Mouse (Mus musculus): ENCODE data around the gene Mpped2.

Gene Mpped2

GRCm38 (mm10) chr2:106705664-106706063, 12.6 kb downstream of the Mpped2 start:
- DNase-seq (ENCODE audit: low spot score): no peak

DNA sequence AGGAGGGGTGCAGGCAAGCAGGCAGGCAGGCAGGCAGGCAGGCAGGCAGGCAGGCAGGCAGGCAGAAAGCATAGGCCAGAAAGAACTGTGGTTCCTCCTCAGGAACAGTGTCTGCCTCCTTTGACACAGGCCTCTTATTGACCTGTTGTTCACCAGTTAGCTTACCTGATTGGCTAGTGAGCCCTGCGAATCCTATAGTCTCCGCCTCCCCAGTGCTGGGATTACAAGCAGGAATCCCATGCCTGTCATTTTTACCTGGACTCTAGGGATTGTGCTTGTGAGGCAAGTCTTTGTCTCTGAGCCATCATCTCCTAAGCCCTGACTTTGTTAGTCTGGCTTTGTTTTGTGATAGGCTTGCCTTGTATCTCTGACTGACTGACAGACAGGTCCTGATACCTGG, 14.1 kb downstream of the Mpped2 start:
- DNase-seq (ENCODE audit: low spot score): no peak

- DNase-seq (ENCODE audit: low spot score): no peak
These were observed 17.9 kb downstream of the Mpped2 start for GRCm38 (mm10) chr2:106710862-106711477.

GRCm38 (mm10) chr2:106711506-106711905, 18.4 kb downstream of the Mpped2 start:
- no peak for DNase-seq (ENCODE audit: low spot score)

DNA sequence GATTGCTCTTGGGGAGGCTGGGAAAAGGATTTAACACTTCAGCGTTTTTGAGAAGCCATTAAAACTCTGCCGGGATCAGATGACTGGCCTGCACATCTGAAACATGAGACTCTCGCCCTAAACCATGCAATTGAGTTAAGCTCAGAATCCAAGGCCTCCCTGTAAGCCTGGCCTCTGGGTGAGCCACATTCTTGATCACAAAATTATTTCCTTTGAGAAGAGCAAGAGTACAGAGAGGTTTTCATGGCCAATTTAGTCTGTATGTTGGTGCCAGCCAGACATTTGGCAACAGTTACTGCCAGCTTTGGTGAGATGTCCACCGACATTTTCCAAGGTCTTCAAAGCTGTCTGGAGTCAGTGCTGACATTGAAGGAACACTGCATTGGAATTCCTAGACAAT, 20.1 kb downstream of the Mpped2 start:
- DNase-seq (ENCODE audit: low spot score): no peak

GRCm38 (mm10) chr2:106715674-106716364, 22.8 kb downstream of the Mpped2 start:
- DNase-seq (ENCODE audit: low spot score): no peak

DNA sequence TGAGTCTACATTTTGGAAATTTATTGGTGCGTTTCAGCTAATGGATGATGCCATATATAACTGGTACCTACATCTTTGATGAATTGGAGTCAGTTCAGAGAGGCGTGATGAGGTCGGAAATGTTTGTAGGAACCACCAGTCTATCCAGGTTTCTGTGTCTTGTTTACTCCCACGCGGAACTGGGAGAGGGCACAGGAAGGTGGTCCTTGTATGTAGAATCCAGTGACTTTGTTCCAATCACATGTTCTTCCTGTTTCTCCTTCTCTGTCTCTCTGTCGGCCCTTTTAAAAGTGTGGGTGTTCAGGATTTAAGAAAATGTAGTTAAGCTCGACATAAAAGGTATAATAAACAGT, 23.3 kb downstream of the Mpped2 start:
- DNase-seq (ENCODE audit: low spot score): no peak

GRCm38 (mm10) chr2:106718888-106719287, 25.8 kb downstream of the Mpped2 start:
- DNase-seq (ENCODE audit: low spot score): no peak

GRCm38 (mm10) chr2:106719434-106719833, 26.4 kb downstream of the Mpped2 start:
- no peak for DNase-seq (ENCODE audit: low spot score)

DNA sequence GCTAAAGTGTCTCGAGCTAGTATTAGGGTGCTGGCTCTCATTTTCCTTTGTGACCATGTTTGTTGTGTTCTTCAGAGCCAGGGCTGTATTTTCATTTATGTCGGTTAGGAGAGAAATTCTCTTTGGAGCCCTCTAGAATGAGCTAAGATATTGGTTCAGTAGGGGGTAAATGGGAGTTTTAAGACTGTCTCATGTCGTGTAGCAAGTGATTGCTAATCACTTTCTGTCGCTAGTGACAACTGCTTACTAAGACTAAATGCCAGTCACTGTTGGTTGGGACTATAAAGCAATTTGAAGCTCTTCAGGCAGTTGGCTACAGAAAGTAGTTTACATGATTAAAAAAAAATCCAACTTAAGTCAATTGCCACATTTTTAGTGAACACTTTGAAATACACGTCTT, 27.6 kb downstream of the Mpped2 start:
- no peak for DNase-seq (ENCODE audit: low spot score)

GRCm38 (mm10) chr2:106722020-106722419, 29.0 kb downstream of the Mpped2 start:
- DNase-seq (ENCODE audit: low spot score): no peak

- no peak for DNase-seq (ENCODE audit: low spot score)
These were observed 37.0 kb downstream of the Mpped2 start for GRCm38 (mm10) chr2:106729951-106730564.

DNA sequence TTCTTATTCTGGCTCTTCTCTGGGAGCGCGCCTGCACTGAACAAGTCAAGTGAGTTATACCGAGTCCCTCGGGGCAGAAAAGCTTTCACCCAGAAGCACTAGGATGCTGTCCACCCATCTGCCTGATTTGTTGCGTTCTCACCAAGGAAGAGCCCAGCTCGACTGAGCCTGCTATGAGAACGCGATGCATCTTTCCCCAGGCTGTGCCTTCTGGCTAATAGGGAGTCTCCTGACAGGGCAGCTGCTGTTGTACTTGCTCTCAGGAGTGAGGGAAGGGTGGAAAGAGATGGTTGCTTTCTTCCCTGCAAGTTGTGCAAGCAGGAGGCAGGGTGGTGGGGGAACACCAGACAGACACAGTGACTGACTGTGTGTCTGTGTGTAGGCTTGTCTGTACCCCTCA, 37.5 kb downstream of the Mpped2 start:
- no peak for DNase-seq (ENCODE audit: low spot score)

DNA sequence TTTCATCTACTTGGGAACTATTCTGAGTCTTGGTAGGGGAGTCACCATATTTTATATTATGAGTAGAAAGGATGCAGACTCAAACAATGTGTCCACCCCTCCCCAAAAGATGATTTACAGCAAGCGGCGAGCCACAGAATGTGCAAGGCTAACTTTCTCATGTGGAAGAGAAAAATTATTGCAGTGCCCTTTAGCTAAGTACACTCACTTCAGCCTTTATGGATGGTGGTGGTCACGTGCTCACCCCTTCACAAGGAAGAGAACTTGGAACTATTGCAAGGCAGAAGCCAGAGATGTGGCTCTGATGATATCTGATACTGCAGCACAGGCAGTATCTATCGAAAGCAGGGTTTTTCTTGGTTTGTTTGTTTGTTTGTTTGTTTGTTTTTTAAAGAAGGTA, 38.4 kb downstream of the Mpped2 start:
- no peak for DNase-seq (ENCODE audit: low spot score)

GRCm38 (mm10) chr2:106732171-106732570, 39.1 kb downstream of the Mpped2 start:
- no peak for DNase-seq (ENCODE audit: low spot score)

GRCm38 (mm10) chr2:106733396-106733795, 40.3 kb downstream of the Mpped2 start:
- DNase-seq (ENCODE audit: low spot score): no peak

DNA sequence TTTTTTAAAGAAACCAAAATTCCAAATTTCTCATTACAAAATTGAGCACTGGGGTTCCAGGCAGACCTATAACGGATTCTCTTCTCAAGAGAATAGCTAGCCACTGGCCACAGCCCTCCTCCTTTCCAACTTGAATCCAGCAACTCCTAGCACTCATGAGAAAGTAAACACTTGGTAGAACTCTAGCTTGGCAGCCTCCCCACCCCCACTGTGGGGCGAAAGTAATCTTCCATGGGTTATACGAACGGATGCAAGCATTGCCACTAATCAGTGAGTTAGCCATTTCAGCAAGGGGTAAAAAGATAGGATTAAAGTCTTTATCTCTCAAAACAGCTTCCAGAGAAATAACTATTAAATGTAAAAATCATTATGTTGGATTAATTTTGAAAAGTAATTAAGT, 40.9 kb downstream of the Mpped2 start:
- DNase-seq (ENCODE audit: low spot score): no peak

DNA sequence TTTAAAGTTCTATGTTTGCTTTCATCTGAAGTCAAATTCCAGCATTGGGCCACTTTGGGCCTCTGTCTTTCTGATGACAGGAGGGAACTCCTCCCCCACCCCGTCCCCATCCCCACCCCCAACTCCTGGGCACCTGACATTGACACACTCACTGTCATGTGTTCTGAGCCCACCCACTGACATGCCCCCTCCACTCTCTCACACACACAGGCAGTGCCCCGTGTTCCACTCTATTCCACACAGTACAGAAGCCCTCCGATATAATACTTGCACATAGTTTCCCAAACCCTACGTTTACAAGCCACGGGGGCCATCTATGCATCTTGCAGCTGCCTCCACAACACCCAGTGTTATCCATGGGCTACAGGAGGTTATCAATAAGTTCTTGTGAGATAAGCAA, 42.1 kb downstream of the Mpped2 start:
- DNase-seq (ENCODE audit: low spot score): no peak

DNA sequence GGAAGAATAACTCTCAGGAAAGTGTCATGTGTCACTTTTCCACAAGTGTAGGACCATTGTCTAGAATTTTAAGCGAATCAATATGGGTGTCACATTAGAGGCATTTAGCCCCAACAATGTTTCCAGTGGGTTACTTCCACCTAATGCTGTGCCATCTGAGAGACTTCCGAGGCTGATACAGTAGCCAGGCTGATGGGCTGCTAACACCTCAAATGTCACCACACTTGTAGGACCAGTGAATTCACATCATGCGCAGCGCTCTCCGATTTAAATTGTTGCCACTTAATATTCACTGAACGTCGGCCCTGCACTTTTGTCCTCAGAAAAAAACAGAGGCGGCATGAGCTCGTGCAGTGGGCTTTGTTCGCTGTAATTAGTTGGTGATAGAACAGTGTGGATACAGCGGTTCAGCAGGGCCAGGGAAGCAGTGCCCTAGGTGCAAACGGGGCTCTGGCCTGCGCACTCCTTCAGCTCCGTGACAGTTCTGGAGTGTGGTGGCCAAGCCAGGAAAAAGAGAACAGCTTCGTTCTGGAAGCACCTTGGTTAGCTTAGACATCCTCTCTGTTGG, 42.8 kb downstream of the Mpped2 start:
- no peak for DNase-seq (ENCODE audit: low spot score)

GRCm38 (mm10) chr2:106738951-106739350, 45.9 kb downstream of the Mpped2 start:
- DNase-seq (ENCODE audit: low spot score): no peak

DNA sequence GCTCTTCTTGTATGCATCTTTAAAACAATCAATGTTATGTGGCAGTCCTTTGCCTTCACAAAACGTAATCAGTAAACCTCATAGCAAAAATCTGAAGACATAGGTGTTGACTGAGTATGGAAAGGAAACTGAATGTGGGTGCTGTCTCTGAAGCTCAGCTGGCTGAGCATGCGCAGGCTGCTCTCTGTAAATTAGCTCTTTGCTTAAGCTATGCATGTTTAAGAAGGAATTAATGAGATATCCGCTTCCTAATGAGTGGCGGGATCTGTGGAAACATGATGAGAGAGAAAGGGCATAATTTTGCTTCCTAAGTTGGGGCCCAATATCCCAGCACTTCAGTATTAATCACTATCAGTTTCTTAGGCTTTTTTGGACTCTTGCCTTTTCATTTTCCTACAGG, 51.0 kb downstream of the Mpped2 start:
- DNase-seq (ENCODE audit: low spot score): no peak

DNA sequence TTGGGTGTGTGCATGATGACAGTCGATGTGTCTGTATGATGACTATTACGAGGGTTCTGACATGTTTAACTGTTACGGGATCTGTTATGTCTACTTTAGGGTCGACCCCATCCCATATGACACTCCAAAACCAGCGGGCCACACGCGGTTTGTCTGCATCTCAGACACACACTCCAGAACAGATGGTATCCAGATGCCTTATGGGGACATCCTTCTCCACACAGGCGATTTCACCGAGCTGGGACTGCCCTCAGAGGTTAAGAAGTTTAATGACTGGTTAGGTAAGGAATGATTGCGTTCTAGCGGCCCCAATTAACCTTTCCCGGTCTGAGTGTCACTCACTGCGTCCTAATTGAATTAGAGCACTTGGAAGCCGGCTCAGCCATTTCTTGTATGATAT, 51.5 kb downstream of the Mpped2 start:
- no peak for DNase-seq (ENCODE audit: low spot score)

DNA sequence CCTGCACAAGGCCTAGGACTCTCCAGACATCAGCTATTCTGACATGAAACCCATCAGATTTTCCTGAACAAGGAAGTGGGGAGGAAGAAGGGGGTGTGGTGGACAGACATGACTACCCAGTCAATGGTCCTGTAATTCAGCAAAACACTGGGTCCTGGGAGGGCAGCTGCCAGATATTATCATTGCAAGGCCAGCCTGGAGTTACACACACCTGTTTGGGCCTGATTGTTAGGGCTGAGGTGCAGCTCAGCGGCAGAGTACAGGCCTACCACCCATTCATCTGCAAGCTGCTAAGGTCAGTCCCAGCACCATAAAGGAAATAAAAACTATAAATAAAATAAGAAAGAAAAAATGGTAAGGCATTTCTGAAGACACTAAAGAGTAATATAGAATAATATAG, 52.3 kb downstream of the Mpped2 start:
- no peak for DNase-seq (ENCODE audit: low spot score)

Data from ovary, postnatal 10 days (tissue).